Mouse (Mus musculus) kidney, postnatal 10 days (tissue): Measurements from ENCODE around the gene Pfkfb3.
A peak's percentile ranks its signal among the peaks of the same experiment; 100 is the strongest.

Experiments used
- DNase-seq: peaks from one replicate; pipeline ENCODE4 v3.0.0; 2021; ENCODE audit warnings: mixed read lengths

Pfkfb3 gene

DNA sequence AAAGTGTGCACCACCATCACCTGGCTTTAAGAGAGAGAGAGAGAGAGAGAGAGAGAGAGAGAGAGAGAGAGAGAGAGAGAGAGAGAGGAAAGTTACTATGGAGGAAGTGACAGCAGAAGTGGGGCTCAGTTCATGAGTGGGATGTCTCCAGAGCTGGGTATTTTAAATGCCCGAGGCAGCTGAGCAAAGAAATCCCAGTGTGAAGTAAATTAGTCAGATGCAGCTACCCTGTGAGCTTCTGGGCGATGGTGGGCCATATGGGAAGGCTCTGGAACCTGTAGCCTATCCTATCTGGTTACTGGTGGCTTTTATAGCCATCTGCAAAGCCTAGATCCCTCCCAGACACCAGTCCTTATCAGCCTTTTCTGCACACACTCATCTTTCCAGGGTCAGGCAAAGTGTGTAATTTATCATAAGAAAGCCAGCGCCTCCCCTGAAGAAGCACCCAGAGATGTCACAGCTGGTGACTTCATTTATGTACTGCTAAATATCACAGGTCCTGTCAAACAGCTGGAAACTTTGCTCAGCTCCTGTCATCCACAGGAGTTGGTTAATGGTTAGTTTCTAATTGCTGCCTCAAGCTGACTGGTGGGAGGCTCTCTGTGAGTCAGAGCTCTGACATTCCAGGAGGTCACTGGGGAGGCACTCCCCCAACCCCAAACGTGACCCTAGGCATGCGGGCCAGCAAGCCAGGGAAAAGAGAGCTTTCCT is 128.3 kb downstream of the Pfkfb3 start:
- DNase-seq, result peak; percentile 78

DNA sequence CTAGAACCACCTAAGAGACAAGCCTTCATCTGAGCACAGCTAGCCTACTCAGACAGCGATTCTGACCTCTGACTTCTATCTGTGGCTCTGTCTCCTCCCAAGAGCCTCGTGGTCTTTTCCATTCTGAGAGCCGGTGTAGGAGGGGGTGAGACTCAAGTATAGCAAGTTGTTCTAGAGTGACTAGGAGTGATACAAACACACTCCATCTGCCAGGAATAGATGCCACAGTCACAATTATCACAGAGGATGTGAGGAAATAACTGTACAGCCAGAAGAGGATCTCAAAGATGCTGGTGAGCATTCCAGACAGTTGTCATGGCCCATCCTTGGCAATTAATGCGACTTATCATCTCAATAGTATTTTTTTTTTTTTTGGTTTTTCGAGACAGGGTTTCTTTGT is 129.6 kb downstream of the Pfkfb3 start:
- DNase-seq, result no peak

DNA sequence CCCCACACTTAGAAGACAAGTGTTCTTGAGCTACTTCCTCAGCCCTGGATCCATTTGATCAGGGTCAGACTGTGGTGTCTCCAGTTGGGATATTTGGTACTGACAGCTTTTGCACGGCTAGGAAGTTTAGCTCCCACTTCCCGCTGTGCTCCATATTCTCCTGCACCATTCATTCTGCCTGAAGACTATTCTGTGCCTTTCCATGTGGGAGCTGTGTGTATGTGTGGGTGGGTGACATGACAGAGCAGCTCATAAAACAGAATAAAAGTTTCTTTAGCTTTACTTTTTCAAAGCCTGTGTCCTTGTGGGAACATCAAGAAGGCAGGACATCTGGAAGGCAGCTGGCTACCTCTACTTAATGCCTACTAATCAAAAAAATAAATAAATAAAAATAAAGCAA is 130.5 kb downstream of the Pfkfb3 start:
- DNase-seq, result no peak

DNA sequence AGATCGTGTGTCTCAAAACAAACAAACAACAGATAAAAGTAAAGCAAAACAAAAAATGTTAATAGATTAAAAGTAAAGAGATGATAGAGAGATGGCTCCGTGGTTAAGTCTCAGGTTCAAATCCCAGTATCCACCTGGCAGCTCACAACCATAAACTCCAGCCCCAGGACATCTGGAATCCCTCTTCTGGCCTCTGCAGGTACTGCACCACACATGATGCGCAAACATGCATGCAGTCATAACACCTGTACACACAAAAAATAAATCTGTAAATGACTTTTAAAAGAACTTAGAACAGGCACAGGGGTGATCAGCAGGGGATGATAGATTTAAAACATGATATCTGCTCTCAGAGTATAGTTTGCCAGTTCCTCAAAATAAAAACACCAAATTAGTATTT is 131.5 kb downstream of the Pfkfb3 start:
- no peak for DNase-seq
